Mouse (Mus musculus) kidney, postnatal 36 days (tissue): ENCODE data around the gene Epdr1.
A peak's percentile ranks its signal among the peaks of the same experiment; 100 is the strongest.
"Not testable (repeated sequence)": the region's sequence is repeated elsewhere in the genome, so short reads cannot be mapped to it uniquely, and the experiment has no call there.

Source experiments
- DNase-seq, 2 experiments: peaks; one replicate each; pipeline ENCODE4 v3.0.0; 2021 to 2022; ENCODE audit warnings: mixed read lengths in 2 of 2

Epdr1 gene

DNA sequence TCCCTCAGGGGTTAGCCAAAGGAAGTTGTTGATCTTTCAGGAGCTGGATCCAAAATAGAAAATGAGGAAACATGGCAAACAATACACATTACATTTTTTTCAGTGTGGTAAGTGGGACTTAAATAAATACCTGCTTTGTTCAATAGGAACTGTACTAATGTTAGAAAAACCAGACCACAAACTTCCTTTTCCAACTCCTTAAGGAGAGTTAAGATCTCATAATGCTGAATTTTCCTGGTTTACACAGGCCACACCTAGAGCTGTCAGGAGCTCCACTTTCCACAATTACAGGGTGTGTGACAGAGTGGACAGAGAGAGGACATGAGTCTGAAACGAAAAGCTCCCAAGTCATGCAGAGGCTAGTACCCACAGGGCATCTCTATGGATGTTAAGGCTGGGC lies 16.0 kb downstream of the Epdr1 start:
- DNase-seq: no peak

DNA sequence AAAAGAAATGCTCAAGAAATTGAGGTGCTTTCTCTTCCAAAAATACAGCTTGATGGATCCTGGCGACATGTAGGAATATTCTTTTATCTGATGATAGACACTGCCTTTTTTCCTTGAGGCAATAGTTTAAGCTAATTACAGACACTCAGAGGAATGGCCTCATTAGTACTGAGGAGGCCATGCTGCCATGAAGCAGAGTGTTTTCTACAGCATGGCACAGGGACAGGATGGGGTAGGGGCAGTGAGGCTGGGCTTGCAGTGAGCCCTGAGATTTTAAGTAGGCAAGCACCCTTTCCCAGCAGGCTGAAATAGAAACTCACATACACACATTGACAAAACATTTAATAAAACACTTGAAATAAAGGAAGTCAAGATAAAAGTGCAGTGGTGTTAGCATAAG lies 17.2 kb downstream of the Epdr1 start:
- DNase-seq: no peak

DNA sequence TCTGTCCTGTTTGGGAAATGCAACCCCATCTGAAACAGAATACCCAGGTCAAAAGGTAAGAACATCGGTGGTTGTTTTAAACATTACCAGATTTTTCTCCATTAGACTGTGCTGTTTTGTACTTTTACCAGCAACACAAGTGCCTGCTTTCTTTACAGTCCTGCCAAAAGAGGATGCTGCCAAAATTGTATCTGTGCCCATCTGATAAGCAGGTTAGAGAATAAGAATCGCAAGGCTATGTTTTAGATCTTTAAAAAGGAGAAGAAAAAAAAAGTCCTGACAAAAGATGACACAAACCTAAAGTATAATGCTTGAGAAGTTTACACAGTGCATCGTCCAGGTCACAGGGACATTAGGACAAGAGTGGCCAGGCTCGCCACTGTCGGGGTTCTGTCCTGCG lies 20.5 kb downstream of the Epdr1 start:
- DNase-seq: no peak

DNA sequence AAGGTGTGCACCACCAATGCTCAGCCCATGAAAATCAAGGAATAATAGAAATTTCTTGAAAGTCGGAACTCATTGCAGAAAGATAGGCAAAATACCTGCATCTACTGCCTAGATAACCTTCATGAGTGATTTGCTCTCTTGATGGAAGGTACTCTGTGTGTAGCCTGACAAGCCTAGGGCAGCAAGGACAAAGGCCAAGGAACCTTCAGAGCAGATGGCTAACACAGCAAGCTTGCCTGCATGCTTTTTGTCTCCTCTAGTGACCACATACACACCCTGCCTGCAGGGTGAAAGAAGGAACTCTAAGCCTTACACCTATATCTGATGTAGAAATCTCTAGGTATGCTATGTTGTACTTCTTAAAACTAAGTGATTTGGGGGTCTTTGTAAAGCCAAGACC lies 24.6 kb downstream of the Epdr1 start:
- DNase-seq: no peak

DNA sequence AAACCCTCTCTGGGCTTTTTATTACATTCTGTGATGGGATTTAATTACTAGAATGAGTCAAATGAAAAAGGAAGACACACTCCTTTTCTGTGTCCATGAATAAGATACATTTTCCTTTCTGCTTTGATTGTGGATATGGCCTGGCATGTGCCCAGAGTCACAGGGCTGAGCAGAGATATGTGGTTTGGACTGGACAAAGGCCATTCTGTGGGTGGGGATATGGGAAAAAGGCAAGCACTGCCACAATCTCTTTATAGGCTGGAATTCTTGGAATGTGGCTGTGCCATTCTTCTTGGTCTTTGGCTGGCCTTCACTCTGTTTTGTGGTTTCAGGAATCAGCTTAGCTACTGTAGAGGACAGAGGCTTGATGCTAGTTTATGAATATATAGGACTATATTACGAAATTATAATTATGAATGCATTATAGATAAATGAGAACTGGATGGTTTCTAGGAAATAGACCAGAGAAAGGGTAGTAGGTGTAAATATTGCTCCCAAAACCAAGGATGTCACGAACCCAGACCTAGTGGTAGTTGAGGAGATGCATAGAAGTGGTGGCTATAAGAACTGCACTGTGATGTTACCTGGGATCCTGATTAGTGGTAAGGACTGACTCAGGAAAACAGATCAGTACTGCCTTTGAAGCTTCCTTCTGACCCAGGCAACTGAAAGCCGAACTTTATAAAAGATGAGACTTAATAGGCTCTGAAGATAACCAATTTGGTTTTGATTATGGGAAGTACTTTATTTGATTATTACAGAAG lies 28.5 kb downstream of the Epdr1 start:
- DNase-seq: no peak

DNA sequence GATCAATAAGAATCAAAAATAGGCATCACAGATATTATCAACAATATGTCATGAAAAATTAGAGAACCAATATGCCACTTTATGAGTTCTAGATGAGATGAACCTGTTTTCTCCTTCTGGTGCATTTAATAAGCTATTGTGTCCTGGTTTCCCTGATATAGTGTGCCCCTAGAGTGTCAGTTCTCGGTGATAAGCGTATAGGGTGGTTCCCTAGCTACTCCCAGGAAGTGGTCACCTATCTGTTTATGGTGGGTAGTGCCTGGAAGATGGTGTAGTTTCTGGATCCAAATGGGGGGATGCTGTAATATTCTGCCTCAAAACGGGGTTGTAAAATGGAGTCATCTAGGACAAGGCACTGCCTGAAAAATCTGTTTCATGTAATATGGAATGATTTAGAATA lies 43.8 kb downstream of the Epdr1 start:
- no peak for DNase-seq

GRCm38 (mm10) chr13:19574723-19575122 lies 45.0 kb downstream of the Epdr1 start:
- DNase-seq: not testable (repeated sequence)

DNA sequence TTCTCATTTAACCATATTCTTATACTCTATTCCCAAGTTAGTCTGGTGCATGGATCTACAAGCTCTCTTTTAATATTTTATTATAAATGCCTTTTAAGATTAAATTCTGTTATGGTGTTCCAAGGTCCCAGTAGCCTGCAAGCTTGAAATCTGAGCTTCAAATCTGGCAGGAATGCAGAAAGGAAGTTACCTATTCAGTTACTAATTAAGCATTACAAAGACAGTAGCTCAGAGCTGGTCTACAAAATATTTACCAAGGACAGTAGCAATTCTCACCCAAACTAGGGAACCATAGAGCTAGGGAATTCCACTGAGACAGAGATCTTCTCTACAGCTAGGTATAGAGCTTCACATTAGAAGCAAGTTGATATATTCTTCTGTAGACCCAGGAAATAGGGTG lies 49.6 kb downstream of the Epdr1 start:
- peak in 1 of 2 experiments; percentile 12 for DNase-seq

DNA sequence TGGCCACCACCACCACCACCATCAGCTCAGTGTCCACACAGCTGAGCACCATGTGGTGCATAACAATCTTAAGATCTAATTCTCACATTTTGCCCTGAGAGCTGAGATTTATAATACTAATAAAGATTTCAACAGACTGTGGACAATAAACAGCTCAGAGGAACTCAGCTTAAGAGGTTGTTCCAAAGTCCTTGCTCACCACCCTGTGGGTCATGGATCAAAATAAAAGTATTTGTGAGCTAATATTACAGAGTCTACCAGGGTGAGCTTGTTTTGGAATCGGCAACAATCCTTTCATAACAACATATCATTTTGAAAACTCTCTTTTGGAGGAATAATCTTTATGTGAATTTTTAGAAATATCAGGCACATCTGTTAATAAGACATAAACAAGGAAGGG lies 57.2 kb downstream of the Epdr1 start:
- DNase-seq: peak; percentile 1 to 6

DNA sequence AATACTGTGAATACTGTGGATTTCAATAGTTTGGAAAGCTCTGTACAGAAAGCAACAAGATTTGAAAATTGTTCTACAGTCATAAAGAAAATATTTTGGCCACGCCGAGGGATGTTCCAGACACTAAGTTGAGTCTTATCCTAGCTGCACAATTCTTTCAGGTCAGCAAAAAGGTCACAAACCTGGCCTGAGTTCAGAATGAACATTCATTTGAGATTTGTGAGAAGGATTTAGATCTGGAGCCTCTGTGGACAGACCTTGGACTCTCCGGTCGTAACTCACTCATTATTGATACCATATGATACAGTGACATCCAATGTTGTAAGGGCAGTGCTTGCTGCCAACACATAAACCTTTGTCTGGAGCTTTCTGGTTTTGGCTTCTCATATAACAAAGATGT lies 64.3 kb downstream of the Epdr1 start:
- no peak for DNase-seq
